Mouse (Mus musculus) heart, postnatal 25 days (tissue): ENCODE results near the gene Dnajc19. TPM values are rescaled to one million over a fixed set of nuclear protein-coding genes. Genes with fewer than 3 reads are reported as not detected.

Experiments used
- DNase-seq: peaks from one replicate; pipeline ENCODE4 v3.0.0; 2022; ENCODE audit warnings: low spot score
- intact Hi-C: fragments of 180-260 bp; cut with DNase I; formaldehyde crosslinking; loops from one replicate; pipeline ENCODE4 v1.15.1; 2025
- total RNA-seq, 2 experiments: library from RNA; stranded (reverse); gene quantifications; 2 replicates each; pipeline ENCODE4 v1.2.3; 2021

The Dnajc19 gene
- total RNA-seq, 2 experiments from 2014 or later, result 136 to 151 TPM

DNA sequence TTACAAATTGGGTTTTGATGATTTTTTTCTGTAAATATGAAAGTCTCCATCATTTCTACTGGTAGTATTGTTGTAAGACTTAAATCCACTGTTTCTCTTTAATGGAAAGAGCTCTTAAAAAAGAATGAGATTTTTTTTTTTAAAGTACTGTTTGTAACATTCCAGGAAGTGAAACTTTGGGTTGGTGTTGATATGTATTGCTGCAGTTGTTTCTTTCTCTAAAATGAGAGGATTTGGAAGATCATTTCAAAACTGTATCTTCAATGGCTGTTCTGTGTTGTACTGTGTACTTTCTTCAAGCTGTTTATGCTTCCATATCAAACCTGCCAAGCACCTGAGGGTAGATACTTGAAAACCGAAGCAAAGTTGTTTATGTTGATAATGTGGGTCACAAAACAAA lies 46.3 kb downstream of the Dnajc19 start:
- intact Hi-C loops, result no loop called here

DNA sequence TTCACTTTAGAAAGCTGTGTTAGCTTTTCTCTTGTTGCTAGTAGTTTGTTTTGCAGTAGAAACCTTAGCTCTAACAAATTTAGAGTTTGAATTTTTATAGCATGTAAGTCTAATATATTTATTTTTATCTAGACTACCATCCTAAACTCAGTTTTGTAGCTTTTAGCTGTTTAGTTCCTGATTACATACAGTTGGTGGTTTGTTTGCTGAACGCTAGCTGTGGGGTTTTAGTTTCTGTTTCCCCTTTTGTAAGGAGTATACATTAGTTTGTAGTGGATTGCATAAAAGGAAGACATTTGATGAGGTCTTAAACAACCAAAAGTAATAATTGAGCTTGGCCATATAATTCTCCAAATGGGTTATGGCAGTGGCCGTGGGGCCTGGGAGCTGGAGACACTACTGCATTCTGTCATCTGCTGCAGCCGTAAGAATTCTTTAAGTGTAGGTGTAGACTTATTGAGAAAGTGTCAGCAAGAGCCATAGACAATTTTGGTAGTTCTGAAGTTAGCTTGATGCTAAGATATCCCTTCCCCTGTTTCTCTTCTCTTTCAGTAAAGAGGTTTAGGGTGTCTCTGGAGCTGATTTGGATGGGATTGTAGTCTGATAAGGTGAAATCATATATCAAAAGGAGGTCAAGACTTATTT lies 47.3 kb downstream of the Dnajc19 start:
- DNase-seq, result no peak
- intact Hi-C loops, result no loop called here

More for the DNA sequence above, 46.3 kb downstream of the Dnajc19 start:
- DNase-seq, result no peak

- intact Hi-C loops, result no loop called here
- DNase-seq, result no peak
Observed at GRCm38 (mm10) chr3:34030601-34031000, 50.5 kb downstream of the Dnajc19 start.

DNA sequence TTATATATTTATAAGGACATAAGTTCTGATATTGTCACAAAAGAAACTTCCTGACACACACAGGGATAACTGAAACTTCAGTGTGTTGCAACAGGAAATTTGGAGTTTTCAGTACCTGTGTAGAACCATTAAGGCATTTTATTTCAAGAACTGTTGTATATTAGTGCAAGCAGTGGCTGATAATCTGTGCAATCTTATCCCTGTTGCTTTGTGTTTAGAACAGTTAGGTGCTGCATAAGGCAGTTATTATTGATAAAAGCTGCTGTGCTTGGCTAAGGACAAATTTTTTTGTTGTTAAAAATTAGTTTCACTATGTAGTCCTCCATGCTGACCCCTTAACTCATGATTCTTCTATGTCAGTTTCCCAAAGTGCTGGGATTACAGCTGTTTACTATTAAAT lies 52.2 kb downstream of the Dnajc19 start:
- DNase-seq, result no peak

DNA sequence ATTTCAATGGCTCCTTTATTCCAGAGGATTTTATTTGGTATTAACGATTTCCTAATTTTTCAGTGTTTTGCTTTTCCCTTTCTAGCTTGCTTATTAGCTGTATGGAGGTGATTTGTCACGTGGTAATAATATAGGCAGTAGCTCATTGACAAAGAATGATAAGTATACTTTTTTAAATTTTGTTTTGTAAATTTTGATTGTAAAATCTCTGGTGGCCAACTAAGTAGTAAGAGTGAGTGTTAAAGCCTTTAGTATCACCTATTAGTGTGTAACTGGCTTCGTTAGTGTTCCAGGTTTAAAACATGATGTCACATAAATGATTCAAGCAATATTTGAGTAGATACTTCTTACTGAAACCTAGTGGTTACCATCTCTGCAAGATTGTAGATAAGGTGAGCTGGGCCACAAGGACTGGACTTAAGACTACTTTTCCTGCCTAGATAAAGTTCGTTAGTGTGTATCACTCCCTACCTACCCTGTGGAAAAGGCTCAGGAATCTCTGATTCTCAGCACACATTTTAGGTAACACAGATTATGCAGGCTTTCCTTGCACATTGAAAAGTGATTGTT lies 59.8 kb downstream of the Dnajc19 start:
- DNase-seq, result no peak
- intact Hi-C loops, result loop anchor here (10.0 kb wide), 1 partner anchor 217 kb away; no protein-coding TSS in a partner anchor

More for the DNA sequence above, 52.2 kb downstream of the Dnajc19 start:
- intact Hi-C loops, result loop anchor here (10.0 kb wide), 1 partner anchor 224 kb away; no protein-coding TSS in a partner anchor

- intact Hi-C loops, result loop anchor here (10.0 kb wide), 1 partner anchor 216 kb away; no protein-coding TSS in a partner anchor
- no peak for DNase-seq
Observed at GRCm38 (mm10) chr3:34020382-34021258, 60.5 kb downstream of the Dnajc19 start.

DNA sequence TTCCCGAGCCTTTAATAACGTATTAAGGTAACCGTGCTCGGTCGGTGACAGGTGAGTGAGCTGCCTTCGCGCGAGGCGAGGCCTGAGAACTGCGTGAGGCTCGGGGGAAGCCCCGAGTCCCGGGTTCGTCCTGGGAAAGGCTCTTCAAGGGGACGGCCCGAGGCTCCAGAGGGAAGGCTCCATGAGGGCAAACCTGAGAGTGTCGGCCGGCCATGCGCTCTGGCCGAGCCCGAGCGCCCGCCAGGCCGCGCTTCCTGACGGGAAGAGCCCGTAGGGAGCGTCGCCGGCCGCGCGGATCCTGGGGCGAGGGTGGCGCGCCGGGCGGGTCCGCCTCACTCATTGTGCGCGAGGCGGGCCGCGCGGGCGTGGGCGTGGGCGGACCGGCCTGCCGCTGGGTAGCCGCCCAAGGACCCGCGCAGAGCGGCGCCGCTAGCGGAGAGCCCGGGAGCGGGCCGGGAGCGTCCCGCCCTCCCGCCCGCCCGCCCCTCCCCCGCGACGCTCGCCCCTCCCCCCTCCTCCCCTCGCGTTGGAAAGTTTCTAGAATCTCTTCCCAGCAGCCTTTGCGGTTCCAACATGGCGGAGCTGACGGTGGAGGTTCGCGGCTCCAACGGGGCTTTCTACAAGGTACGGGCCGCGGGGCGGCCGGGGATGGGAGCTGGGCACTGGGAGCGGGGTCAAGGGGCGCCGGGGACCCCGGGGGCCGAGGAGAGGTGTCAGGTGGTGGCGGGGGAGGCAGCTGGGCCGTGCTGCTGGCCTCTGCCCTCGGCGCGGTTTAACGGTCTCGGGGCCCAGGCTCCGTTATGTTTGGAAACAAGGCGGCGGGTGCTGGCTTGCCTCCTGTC lies 61.4 kb downstream of the Dnajc19 start, which contains the start of gene Fxr1:
Fxr1 (plus strand) TSS at position 404 of the 842 bp plus-strand sequence.
- peak; percentile 80 for DNase-seq

DNA sequence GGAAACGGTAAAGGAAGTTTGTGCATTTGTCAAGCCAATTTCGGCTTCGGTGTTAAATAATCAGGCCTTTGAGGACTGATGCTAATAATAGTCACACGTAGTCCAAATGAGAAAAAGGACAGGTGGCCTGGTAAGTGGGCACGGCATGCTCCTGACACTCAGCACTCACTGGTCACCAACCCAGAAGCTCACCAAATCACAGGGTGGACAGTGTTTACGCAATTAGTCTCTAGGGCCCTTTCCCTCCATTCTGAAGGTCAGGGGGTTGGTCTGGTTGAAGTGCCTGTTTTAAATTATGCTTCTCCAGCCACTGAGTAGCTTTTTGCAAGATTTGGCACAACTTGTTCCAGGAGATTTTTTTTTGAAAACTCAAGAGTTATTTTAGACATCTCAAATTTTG lies 72.9 kb downstream of the Dnajc19 start:
- no peak for DNase-seq
- intact Hi-C loops, result no loop called here

More for the DNA sequence above, 61.4 kb downstream of the Dnajc19 start, which contains the start of gene Fxr1:
- intact Hi-C loops, result loop anchor here (5.0 to 10.0 kb wide), 2 partner anchors 63 to 215 kb away; partner anchors contain the start of gene Dnajc19

DNA sequence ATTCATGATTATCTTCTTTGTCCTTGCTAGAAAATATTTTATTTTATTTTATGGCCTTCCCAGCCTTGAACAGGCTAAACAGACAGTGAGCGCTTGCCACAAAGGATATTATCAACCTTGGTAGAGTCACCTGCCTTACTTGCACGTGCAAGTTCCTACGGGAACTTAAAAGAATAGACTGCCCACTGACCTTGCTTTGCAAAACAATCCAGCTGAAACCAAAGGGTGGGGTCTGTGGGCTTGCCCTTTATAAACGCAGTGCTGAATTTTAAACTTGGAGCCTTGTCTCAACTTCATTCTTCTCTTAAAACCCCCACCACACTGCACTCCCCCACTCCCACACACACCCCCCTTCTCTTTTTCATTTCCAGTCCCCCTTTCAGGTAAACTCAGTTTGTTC lies 73.5 kb downstream of the Dnajc19 start:
- intact Hi-C loops, result no loop called here
- no peak for DNase-seq

DNA sequence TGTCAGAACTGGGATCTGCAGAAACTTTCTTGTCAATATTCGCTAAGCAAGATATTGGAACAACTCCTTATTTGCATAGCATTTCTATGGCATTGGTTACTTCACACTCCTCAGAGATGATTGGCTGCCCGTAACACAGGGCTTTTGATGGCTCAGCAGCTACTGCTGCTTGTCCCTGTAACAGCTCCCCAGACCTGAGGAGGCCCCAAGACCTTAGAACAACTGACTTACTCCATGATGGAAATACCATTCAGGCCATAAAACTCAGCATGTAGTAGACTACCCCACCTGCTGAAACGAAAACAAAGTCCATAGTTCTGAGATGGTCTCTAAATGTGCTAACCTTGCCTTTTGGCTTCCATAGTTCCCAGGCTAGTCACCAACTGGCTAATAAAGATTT lies 74.3 kb downstream of the Dnajc19 start:
- DNase-seq, result no peak
- intact Hi-C loops, result no loop called here

DNA sequence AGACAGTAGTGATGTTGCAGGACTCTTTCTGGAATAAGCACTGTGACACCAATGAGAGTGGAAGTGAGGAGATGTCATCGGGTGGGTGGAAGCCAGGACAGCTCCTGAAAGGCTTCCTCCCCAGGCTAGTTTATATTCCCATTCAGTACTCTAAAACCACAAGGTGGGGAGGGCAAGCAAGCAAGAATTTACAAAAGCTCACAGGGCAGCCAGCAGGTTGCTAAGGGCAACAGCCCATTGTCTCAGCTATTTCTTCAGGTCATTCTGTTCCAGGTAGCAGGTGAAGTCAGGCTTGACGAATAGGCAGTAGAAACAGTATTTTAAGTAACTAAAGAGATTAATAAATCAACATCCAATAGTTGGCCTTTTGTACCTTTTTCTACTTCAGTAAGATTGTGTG lies 74.8 kb downstream of the Dnajc19 start:
- intact Hi-C loops, result no loop called here
- no peak for DNase-seq

Other genes with a start within 250 kb of the Dnajc19 start
- under 1 TPM; 0.17 to 0.26 TPM for gene Ccdc39, start 237.0 kb downstream of the Dnajc19 start, total RNA-seq
- gene Fxr1, start 61.4 kb downstream of the Dnajc19 start, total RNA-seq, result 100 to 1,000 TPM; 164 to 192 TPM